Mouse (Mus musculus) hindbrain, embryonic 14.5 days (tissue): ENCODE measurements around the gene Dnajc14. TPM values are rescaled to one million over a fixed set of nuclear protein-coding genes. Genes with fewer than 3 reads are reported as not detected.
"Not testable (repeated sequence)": the region's sequence is repeated elsewhere in the genome, so short reads cannot be mapped to it uniquely, and the experiment has no call there.

ENCODE experiments used
- ATAC-seq: fragments of 200-750 bp; cut with Nextera tagmentation; 2 replicates; pipeline ENCODE4 v1.8.0; 2017; ENCODE audit warnings: moderate number of reproducible peaks, mild to moderate bottlenecking, moderate TSS enrichment, moderate library complexity; ENCODE audit not compliant: low FRiP score
- DNase-seq: peaks from one replicate; pipeline ENCODE4 v3.0.0-alpha.2; 2015; ENCODE audit warnings: low spot score
- H3K27ac ChIP-seq: fragments of 300-500 bp; sonication (generic); 2 replicates; pipeline ENCODE4 v1.5.1; 2014; ENCODE audit warnings: mild to moderate bottlenecking, moderate library complexity
- H3K27me3 ChIP-seq: fragments of 300-500 bp; sonication (generic); 2 replicates; pipeline ENCODE4 v1.6.1; 2014; ENCODE audit warnings: mild to moderate bottlenecking, low read length, mixed read lengths; ENCODE audit not compliant: control insufficient read depth, insufficient read depth
- H3K36me3 ChIP-seq: fragments of 300-500 bp; sonication (generic); replicated peaks from 2 replicates; pipeline ENCODE4 v1.6.1; 2014; ENCODE audit not compliant: control insufficient read depth, insufficient read depth
- H3K4me1 ChIP-seq: fragments of 300-500 bp; sonication (generic); replicated peaks from 2 replicates; pipeline ENCODE4 v1.6.1; 2014; ENCODE audit warnings: antibody characterized with exemption, low read length, mixed read lengths; ENCODE audit not compliant: control insufficient read depth, insufficient read depth
- H3K4me2 ChIP-seq: fragments of 300-500 bp; sonication (generic); replicated peaks from 2 replicates; pipeline ENCODE4 v1.6.1; 2014; ENCODE audit warnings: mild to moderate bottlenecking, moderate library complexity
- H3K4me3 ChIP-seq: fragments of 300-500 bp; sonication (generic); replicated peaks from 2 replicates; pipeline ENCODE4 v1.5.1; 2014; ENCODE audit warnings: mild to moderate bottlenecking, low read length
- H3K9ac ChIP-seq: fragments of 300-500 bp; sonication (generic); 2 replicates; pipeline ENCODE4 v1.6.1; 2014
- H3K9me3 ChIP-seq: fragments of 300-500 bp; sonication (generic); 2 replicates; pipeline ENCODE4 v1.6.1; 2016; ENCODE audit warnings: low read length; ENCODE audit not compliant: control insufficient read depth
- WGBS: fragments of 180-500 bp; shearing (Covaris S2); extraction: QIAGEN DNeasy Blood & Tissue Kit; methylation state at CpG from one replicate; pipeline ENCODE4 v1.1.7; 2014; 5-methylcytosine and 5-hydroxymethylcytosine counted together
- polyA plus RNA-seq: library from polyadenylated mRNA; unstranded; fragments of >200 nt; fragmentation: Nextera tagmentation; extraction: Ambion mirVana; gene quantifications from 2 replicates; pipeline ENCODE4 v1.2.1, GENCODE M21; 2014

Dnajc14 gene
- polyA plus RNA-seq, 1 experiment from 2014 or later, result 34.6 TPM

- no peak for ATAC-seq
- Histone ChIP-seq H3K27me3 (no peaks in the 10 kb centered on the region), H3K4me2 (peak overlapping the region; percentile 74), H3K27ac (no peak overlapping the region), H3K4me1 (peaks cover 57% of the 10 kb centered on the region), H3K4me3 (peak overlapping the region; percentile 14), H3K36me3 (peaks cover 30% of the 10 kb centered on the region), H3K9ac (peak overlapping the region; percentile 44), H3K9me3 (no peaks in the 10 kb centered on the region)
- DNase-seq, result no peak
- WGBS, result 93% methylated on average over 8 of the region's 8 CpGs
Measured at GRCm38 (mm10) chr10:128807018-128807417, 3.2 kb downstream of the Dnajc14 start.

- peaks cover 77% of the 10 kb centered on the region for H3K36me3 ChIP-seq
- no peak within 1 kb of the TSS for H3K27ac ChIP-seq
- no peaks in the 10 kb centered on the region for H3K9me3 ChIP-seq
- H3K4me1 ChIP-seq, result no peaks in the 10 kb centered on the region
- ATAC-seq (no peak), DNase-seq (no peak)
- H3K4me2 ChIP-seq, result no peak within 1 kb of the TSS
- no peak within 1 kb of the TSS for H3K9ac ChIP-seq
- WGBS, result 93% methylated on average over 13 of the region's 13 CpGs
- H3K4me3 ChIP-seq, result no peak within 1 kb of the TSS
- H3K27me3 ChIP-seq, result no peaks in the 10 kb centered on the region
Measured at GRCm38 (mm10) chr10:128817033-128817432, 13.2 kb downstream of the Dnajc14 start, which contains the start of gene Sarnp. Sarnp (plus strand) TSS chr10:128817333.

GRCm38 (mm10) chr10:128820217-128820616 lies 16.4 kb downstream of the Dnajc14 start:
- H3K9ac ChIP-seq, result no peak overlapping the region
- ATAC-seq, result no peak
- peaks cover 55% of the 10 kb centered on the region for H3K36me3 ChIP-seq
- peaks cover 12% of the 10 kb centered on the region for H3K4me1 ChIP-seq
- no peaks in the 10 kb centered on the region for H3K9me3 ChIP-seq
- H3K4me2 ChIP-seq, result no peak overlapping the region
- no peaks in the 10 kb centered on the region for H3K27me3 ChIP-seq
- WGBS, result 95% methylated on average over 4 of the region's 4 CpGs
- no peak for DNase-seq
- H3K27ac ChIP-seq, result no peak overlapping the region
- H3K4me3 ChIP-seq, result no peak overlapping the region

GRCm38 (mm10) chr10:128821358-128822056 lies 17.6 kb downstream of the Dnajc14 start, which contains the start of gene Ormdl2:
Ormdl2 (minus strand) TSS chr10:128821645.
- H3K36me3 ChIP-seq, result peaks cover 47% of the 10 kb centered on the region

GRCm38 (mm10) chr10:128822135-128822534 lies 18.3 kb downstream of the Dnajc14 start:
- peak overlapping the region; percentile 70 for H3K4me3 ChIP-seq
- peaks cover 12% of the 10 kb centered on the region for H3K4me1 ChIP-seq
- peak overlapping the region; percentile 76 for H3K9ac ChIP-seq
- no peaks in the 10 kb centered on the region for H3K9me3 ChIP-seq
- 4% methylated on average over 13 of the region's 13 CpGs for whole genome bisulfite sequencing
- ATAC-seq (no peak), DNase-seq (no peak)
- peak overlapping the region; percentile 57 for H3K4me2 ChIP-seq
- H3K27me3 ChIP-seq, result no peaks in the 10 kb centered on the region
- H3K36me3 ChIP-seq, result peaks cover 41% of the 10 kb centered on the region
- H3K27ac ChIP-seq, result peak overlapping the region; percentile 75

More at GRCm38 (mm10) chr10:128821358-128822056, 17.6 kb downstream of the Dnajc14 start, which contains the start of gene Ormdl2:
- Histone ChIP-seq H3K27ac (peak within 1 kb of the TSS; percentile 75), H3K9me3 (no peaks in the 10 kb centered on the region), H3K4me1 (peaks cover 12% of the 10 kb centered on the region), H3K9ac (peak within 1 kb of the TSS; percentile 76), H3K4me2 (peak within 1 kb of the TSS; percentile 57), H3K27me3 (no peaks in the 10 kb centered on the region), H3K4me3 (peak within 1 kb of the TSS; percentile 70)
- DNase-seq (peak; percentile 100), ATAC-seq (peak; percentile 100)
- WGBS, result under 1% methylated on average over 46 of the region's 46 CpGs

GRCm38 (mm10) chr10:128823087-128823486 lies 19.2 kb downstream of the Dnajc14 start:
- not testable (repeated sequence) for H3K9me3 ChIP-seq, DNase-seq, H3K27me3 ChIP-seq, H3K27ac ChIP-seq, ATAC-seq, H3K9ac ChIP-seq
- 82% methylated on average over 4 of the region's 4 CpGs for whole genome bisulfite sequencing
- Histone ChIP-seq H3K4me3 (peak overlapping the region; percentile 70), H3K36me3 (peaks cover 37% of the 10 kb centered on the region), H3K4me1 (peaks cover 12% of the 10 kb centered on the region), H3K4me2 (peak overlapping the region; percentile 57)

- H3K4me1 ChIP-seq, result peaks cover 12% of the 10 kb centered on the region
- H3K27ac ChIP-seq, result no peak overlapping the region
- H3K9me3 ChIP-seq, result no peaks in the 10 kb centered on the region
- H3K4me2 ChIP-seq, result no peak overlapping the region
- ATAC-seq (no peak), DNase-seq (no peak)
- no peak overlapping the region for H3K4me3 ChIP-seq
- 99% methylated on average over 9 of the region's 9 CpGs for WGBS
- H3K9ac ChIP-seq, result no peak overlapping the region
- peaks cover 35% of the 10 kb centered on the region for H3K36me3 ChIP-seq
- no peaks in the 10 kb centered on the region for H3K27me3 ChIP-seq
Measured at GRCm38 (mm10) chr10:128823821-128824220, 20.0 kb downstream of the Dnajc14 start.

- H3K9ac ChIP-seq, result no peak overlapping the region
- no peak for DNase-seq
- H3K4me1 ChIP-seq, result no peaks in the 10 kb centered on the region
- H3K27me3 ChIP-seq, result no peaks in the 10 kb centered on the region
- no peak overlapping the region for H3K27ac ChIP-seq
- H3K9me3 ChIP-seq, result no peaks in the 10 kb centered on the region
- H3K4me2 ChIP-seq, result no peak overlapping the region
- H3K4me3 ChIP-seq, result no peak overlapping the region
- peaks cover 86% of the 10 kb centered on the region for H3K36me3 ChIP-seq
- no peak for ATAC-seq
Measured at GRCm38 (mm10) chr10:128837400-128837799, 33.5 kb downstream of the Dnajc14 start.

GRCm38 (mm10) chr10:128839434-128839833 lies 35.6 kb downstream of the Dnajc14 start:
- Histone ChIP-seq H3K4me3 (no peak overlapping the region), H3K4me1 (no peaks in the 10 kb centered on the region), H3K9ac (no peak overlapping the region), H3K9me3 (no peaks in the 10 kb centered on the region), H3K36me3 (peaks cover 87% of the 10 kb centered on the region), H3K27me3 (no peaks in the 10 kb centered on the region), H3K4me2 (no peak overlapping the region), H3K27ac (no peak overlapping the region)
- DNase-seq, result no peak
- no peak for ATAC-seq
